Mouse (Mus musculus) adrenal gland, postnatal 14 days (tissue): ENCODE measurements around the gene Tcf12. TPM values are rescaled to one million over a fixed set of nuclear protein-coding genes. Genes with fewer than 3 reads are reported as not detected.

Source experiments
- DNase-seq: peaks from one replicate; pipeline ENCODE4 v3.0.0; 2021; ENCODE audit warnings: mixed read lengths
- total RNA-seq: library from RNA; stranded (reverse); gene quantifications from 2 replicates; pipeline ENCODE4 v1.2.3, GENCODE M21; 2021

Tcf12 gene
- total RNA-seq, 1 experiment from 2014 or later, result 82.7 TPM

GRCm38 (mm10) chr9:71835203-71835815, 276.4 kb downstream of the Tcf12 start:
- DNase-seq, result peak; percentile 62

GRCm38 (mm10) chr9:71834707-71835106, 277.0 kb downstream of the Tcf12 start:
- no peak for DNase-seq

GRCm38 (mm10) chr9:71831756-71832699, 279.6 kb downstream of the Tcf12 start:
- peak; percentile 82 for DNase-seq

- DNase-seq, result no peak
Observed at GRCm38 (mm10) chr9:71830994-71831393, 280.7 kb downstream of the Tcf12 start.

- DNase-seq, result no peak
Observed at GRCm38 (mm10) chr9:71830365-71830764, 281.3 kb downstream of the Tcf12 start.

- no peak for DNase-seq
Observed at GRCm38 (mm10) chr9:71829753-71830152, 281.9 kb downstream of the Tcf12 start.

GRCm38 (mm10) chr9:71829137-71829536, 282.5 kb downstream of the Tcf12 start:
- DNase-seq, result no peak

- no peak for DNase-seq
Observed at GRCm38 (mm10) chr9:71827371-71827770, 284.3 kb downstream of the Tcf12 start.

GRCm38 (mm10) chr9:71826040-71826525, 285.6 kb downstream of the Tcf12 start:
- DNase-seq, result peak; percentile 87

GRCm38 (mm10) chr9:71822003-71822402, 289.7 kb downstream of the Tcf12 start:
- no peak for DNase-seq

GRCm38 (mm10) chr9:71818453-71818852, 293.2 kb downstream of the Tcf12 start:
- DNase-seq, result no peak

- DNase-seq, result no peak
Observed at GRCm38 (mm10) chr9:71816121-71816520, 295.6 kb downstream of the Tcf12 start.

- DNase-seq, result no peak
Observed at GRCm38 (mm10) chr9:71813565-71813964, 298.1 kb downstream of the Tcf12 start.

- no peak for DNase-seq
Observed at GRCm38 (mm10) chr9:71812914-71813313, 298.8 kb downstream of the Tcf12 start.

GRCm38 (mm10) chr9:71812402-71812801, 299.3 kb downstream of the Tcf12 start:
- no peak for DNase-seq

GRCm38 (mm10) chr9:71811404-71811803, 300.3 kb downstream of the Tcf12 start:
- no peak for DNase-seq

- no peak for DNase-seq
Observed at GRCm38 (mm10) chr9:71810723-71811122, 300.9 kb downstream of the Tcf12 start.

GRCm38 (mm10) chr9:71808640-71809254, 302.9 kb downstream of the Tcf12 start:
- DNase-seq, result no peak

- DNase-seq, result no peak
Observed at GRCm38 (mm10) chr9:71807801-71808200, 303.9 kb downstream of the Tcf12 start.

GRCm38 (mm10) chr9:71806422-71806805, 305.3 kb downstream of the Tcf12 start:
- DNase-seq, result peak; percentile 90

GRCm38 (mm10) chr9:71805646-71806421, 305.8 kb downstream of the Tcf12 start:
- no peak for DNase-seq

- no peak for DNase-seq
Observed at GRCm38 (mm10) chr9:71804116-71804515, 307.6 kb downstream of the Tcf12 start.
